Mouse (Mus musculus) thymus, adult 2 months (tissue): ENCODE measurements around the gene Drc1.

ENCODE experiments used
- CTCF ChIP-seq: fragments of 200-500 bp; IDR thresholded peaks from 2 replicates; pipeline ENCODE4 v1.5.1; 2012; ENCODE audit warnings: mild to moderate bottlenecking, control low read depth, low read length, moderate library complexity, borderline replicate concordance; ENCODE audit not compliant: control insufficient read depth, poor library complexity, insufficient read depth; ENCODE audit errors: extremely low read depth
- POLR2A ChIP-seq: fragments of 200-500 bp; IDR thresholded peaks from 2 replicates; pipeline ENCODE4 v1.6.1; 2012; ENCODE audit warnings: mild to moderate bottlenecking, low read length, control low read depth, moderate library complexity; ENCODE audit not compliant: control insufficient read depth, poor library complexity, insufficient read depth; ENCODE audit errors: extremely low read depth

GRCm38 (mm10) chr5:30231891-30232270 lies 49.3 kb upstream of the Drc1 start:
- TF ChIP-seq POLR2A (no peak), CTCF (no peak)
